Mouse (Mus musculus) left cerebral cortex, adult 18-20 months (tissue): ENCODE measurements around the gene Hoxc4. TPM values are rescaled to one million over a fixed set of nuclear protein-coding genes. Genes with fewer than 3 reads are reported as not detected.

Experiments used
- DNase-seq, 2 experiments: peaks; one replicate each; pipeline ENCODE4 v3.0.0; 2021 to 2022; ENCODE audit warnings: low spot score in 2 of 2, mixed read lengths in 1 of 2
- microRNA-seq, 2 experiments: library from miRNA; unstranded; fragments of <30 nt; microRNA quantifications; one replicate each; pipeline ENCODE4 v1.2.0; 2021
- total RNA-seq, 2 experiments: library from RNA; stranded (reverse); gene quantifications; 2 replicates each; pipeline ENCODE4 v1.2.3; 2021

The Hoxc4 gene
- total RNA-seq, 2 experiments from 2014 or later: not detected

- DNase-seq: no peak
These were observed 63.9 kb downstream of the Hoxc4 start for GRCm38 (mm10) chr15:103082622-103083021.

GRCm38 (mm10) chr15:103083598-103083997 lies 64.9 kb downstream of the Hoxc4 start:
- no peak for DNase-seq

- DNase-seq: no peak
These were observed 66.2 kb downstream of the Hoxc4 start for GRCm38 (mm10) chr15:103084944-103085343.

GRCm38 (mm10) chr15:103085831-103086671 lies 67.3 kb downstream of the Hoxc4 start:
- DNase-seq: no peak

Small RNA genes within 50 kb of the gene (microRNA-seq; reads per million reads assigned to microRNA genes)
- gene Mir196a-2 (0 reads per million in 2 experiments), gene Mir615 (0.50 to 1.9 reads per million in 2 experiments)

Other genes starting within 250 kb of the Hoxc4 start
- gene Hoxc13, start 97.8 kb upstream of the Hoxc4 start, total RNA-seq: not detected
- gene Hoxc12, start 82.2 kb upstream of the Hoxc4 start, total RNA-seq: not detected
- not detected for gene Hoxc11, start 64.5 kb upstream of the Hoxc4 start, total RNA-seq
- not detected for gene Hoxc10, start 52.1 kb upstream of the Hoxc4 start, total RNA-seq
- not detected for gene Hoxc5, start 51.5 kb upstream of the Hoxc4 start, total RNA-seq
- not detected for gene Hoxc9, start 42.5 kb upstream of the Hoxc4 start, total RNA-seq
- gene Hoxc8, start 28.3 kb upstream of the Hoxc4 start, total RNA-seq: not detected
- gene Hoxc6, start 20.7 kb upstream of the Hoxc4 start, total RNA-seq: not detected
- 10 to 100 TPM; 21.8 to 22.6 TPM for gene Smug1, start 148.2 kb downstream of the Hoxc4 start, total RNA-seq
- 100 to 1,000 TPM; 181 to 182 TPM for gene Cbx5, start 220.9 kb downstream of the Hoxc4 start, total RNA-seq
- 100 to 1,000 TPM; 232 to 268 TPM for gene Hnrnpa1, start 221.5 kb downstream of the Hoxc4 start, total RNA-seq
- gene Nfe2, start 239.5 kb downstream of the Hoxc4 start, total RNA-seq: under 1 TPM in 1 of 2 experiments, not detected in 1; 0.40 TPM